Mouse (Mus musculus) cerebellum, adult 18-20 months (tissue): ENCODE results near the gene Tcf19.

Source experiments
- DNase-seq, 2 experiments: peaks; one replicate each; pipeline ENCODE4 v3.0.0; 2021

Tcf19 gene

DNA sequence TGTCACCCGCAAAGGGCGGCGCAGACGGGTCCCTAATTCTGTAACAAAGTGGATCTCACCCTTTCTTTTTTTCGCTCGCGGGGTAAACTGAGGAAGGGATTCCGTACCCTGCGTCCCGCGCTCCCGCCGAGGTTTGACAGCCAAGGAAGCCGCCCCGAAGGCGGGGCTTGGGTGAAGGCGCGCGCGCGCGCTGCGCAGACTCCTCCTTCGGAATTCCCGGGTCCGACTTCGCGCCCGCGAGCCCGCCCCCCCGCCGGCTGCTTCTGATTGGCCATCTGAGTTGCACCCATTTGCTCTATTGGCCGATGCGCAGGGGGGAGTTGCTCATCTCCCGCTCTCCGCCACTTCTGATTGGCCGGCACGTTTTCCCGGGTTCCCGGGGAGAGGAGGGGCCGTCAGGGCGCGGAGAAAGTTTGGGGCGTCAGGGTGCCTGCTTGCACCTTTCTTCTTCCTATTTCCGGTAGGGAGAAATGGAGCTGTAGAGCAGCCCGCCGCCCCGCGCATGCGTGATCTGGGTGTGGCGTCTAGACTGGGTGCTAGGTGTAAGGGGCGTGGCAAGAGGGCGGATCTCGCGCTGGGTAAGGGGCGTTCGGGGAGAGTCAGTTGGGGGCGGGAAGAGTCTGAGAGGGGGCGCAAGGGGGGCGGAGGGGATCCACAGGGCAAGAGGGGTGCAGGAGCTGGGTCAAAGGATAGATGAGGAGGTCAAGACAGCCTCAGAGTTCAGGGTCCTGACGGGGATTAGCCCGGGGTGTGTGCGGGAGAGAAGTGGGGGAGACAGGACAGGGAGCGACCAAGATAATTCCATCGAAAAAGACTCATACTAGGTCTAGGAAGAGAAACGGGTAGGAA, at the start of gene Tcf19, which contains the start of gene Cchcr1:
TSS of gene Tcf19 (minus strand) at position 173 of the 849 bp plus-strand sequence.
TSS of gene Cchcr1 (plus strand) at position 449 of the 849 bp plus-strand sequence.
- peak; percentile 94 to 96 for DNase-seq

DNA sequence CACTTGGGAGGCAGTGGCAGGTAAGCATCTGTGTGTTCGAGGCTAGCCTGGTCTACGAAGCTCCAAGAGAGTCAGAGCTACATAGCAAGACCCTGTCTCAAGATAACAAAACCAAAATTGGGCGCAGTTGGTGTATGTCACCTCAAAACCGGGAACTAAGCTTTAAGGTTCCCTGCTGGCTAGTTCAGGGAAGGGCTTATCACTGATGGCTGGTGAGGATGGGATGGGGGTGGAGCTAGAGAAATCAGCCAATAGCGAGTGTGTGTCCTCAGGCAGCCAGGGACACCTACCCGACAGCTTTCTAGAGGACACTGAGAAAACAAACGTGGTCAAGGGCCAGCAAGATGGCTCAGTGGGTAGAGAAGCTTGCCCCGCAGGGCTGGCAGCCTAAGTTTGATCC, 41.6 kb upstream of the Tcf19 start:
- no peak for DNase-seq

DNA sequence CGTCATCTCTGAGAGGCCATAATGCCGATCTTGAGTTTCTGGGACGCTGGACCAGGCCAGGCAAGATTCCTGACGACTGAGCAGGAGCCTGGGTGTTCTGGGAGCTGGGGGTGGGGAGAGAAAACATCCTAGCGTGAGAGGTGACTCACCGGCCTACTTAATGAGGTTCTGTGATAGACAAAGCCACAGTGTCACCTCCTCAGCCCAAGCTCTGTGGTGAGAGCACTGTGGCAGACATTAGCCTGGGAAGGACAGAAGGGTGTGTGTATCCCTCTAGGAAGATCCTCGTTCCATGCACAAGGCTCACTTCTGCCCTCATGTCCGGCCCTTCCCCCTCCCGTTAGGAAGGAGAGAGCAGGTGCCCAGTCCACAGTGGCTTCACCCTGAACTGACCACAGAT, 40.7 kb upstream of the Tcf19 start:
- no peak for DNase-seq

DNA sequence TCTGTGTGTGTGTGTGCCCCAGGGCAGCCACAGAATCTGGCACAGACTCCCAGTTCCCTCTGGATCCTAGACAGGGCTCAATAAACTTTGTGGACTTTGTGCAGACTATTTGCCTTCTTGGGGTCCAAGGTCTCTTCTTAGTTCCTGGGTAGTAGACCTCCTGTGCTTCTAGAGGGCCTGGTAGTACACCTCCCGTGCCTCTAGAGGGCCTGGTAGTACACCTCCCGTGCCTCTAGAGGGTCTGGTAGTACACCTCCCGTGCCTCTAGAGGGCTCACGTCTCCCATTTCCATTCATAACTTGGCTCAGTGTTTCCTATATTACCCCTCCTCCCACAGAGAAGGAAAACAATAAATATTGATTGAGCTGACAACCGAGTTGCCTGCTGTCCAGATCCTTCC, 40.2 kb upstream of the Tcf19 start:
- DNase-seq: peak in 1 of 2 experiments; percentile 38

DNA sequence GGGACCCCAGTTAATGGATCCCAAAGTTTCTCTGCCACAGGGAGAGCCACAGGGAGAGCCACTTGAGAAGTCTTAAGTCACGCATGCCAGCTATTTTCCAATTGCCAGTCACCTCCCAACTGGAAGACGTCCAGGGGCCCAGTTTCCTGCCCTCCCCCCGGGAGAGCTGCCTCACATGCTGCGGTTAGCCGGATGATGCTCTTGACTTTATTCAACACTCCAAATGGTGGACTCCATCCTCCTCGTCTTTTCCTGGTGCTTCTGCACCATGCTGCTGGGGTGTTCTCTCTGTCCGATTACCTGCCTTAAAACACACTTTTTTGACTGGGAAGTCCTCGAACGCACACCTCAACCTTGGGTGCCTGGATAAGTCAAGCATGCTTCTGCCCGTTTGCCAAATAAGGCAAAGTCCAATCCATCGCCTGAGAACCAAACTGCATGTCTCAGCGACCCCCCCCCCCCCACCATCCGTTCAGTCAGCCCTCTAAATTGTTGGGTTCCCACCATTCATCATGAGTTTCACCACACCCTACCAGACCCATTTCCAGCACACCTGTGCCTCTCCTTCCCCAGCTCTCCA, 39.7 kb upstream of the Tcf19 start:
- DNase-seq: no peak

DNA sequence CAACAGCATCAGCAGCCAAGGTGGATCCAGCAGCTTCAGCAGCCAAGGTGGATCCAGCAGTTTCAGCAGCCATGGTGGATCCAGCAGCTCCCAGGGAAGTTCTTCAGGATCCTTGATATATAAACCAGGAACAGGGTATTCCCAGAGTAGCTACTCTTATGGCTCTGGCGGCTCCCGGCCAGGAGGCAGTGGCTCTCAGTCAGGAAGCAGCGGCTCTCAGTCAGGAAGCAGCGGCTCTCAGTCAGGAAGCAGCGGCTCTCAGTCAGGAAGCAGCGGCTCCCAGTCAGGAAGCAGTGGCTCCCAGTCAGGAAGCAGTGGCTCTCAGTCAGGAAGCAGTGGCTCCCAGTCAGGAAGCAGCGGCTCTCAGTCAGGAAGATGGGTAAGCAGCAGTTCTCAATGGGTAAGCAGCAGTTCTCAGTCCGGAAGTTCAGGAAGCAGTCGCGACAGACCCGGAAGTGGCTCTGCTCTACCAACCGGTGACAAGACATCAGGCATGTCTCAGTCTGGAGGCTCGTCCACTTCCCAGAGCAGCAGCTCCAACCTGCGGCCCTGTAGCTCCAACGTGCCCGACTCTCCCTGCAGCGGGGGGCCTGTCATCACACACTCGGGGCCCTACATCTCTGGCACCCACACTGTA, 38.3 kb upstream of the Tcf19 start:
- DNase-seq: no peak

DNA sequence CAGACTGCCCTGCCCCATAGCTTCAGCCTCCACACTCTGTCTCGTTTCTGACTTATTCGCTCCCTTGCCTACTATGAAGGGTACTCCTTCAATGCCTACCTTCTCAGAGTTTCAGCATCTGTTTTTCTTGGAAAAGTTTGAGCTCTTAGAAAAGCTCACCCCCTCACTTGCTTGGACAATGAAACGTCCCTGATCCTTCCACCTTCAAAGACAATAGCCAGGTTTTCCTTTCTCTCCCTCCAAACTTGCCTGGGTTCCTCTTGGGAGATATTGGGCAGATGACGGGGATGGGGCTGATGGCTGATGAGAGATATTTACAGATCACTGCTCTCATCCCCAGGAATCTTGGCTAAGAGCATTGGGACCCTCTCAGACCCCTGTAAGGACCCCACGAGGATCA, 37.7 kb upstream of the Tcf19 start:
- DNase-seq: no peak

DNA sequence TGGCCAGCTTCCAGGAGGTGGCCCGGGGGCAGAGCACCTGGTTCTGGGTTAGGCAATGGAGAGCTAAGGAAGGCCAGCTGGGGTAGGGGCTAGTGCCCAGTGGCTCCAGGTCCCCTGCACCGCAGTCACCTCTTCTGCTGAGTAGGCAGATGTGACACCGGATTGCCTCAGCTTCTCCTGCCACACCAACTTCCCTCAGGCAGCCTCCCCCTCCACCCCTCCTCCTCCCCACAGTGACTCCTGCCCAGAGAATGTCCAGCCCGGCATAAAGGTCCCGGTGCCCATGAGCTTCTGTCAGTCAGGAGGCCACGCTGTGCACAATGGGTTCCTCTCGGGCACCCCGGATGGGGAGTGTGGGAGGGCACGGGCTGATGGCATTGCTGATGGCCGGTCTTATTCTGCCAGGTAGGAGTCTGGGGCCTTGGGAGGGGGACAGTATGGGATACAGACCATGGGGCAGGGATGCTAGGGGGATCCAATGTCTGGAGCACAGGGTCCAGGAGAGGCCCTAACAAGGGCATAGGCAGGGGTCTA, 35.3 kb upstream of the Tcf19 start, which contains the start of gene Cdsn:
TSS of gene Cdsn (plus strand) at position 248 of the 534 bp plus-strand sequence.
- no peak for DNase-seq

DNA sequence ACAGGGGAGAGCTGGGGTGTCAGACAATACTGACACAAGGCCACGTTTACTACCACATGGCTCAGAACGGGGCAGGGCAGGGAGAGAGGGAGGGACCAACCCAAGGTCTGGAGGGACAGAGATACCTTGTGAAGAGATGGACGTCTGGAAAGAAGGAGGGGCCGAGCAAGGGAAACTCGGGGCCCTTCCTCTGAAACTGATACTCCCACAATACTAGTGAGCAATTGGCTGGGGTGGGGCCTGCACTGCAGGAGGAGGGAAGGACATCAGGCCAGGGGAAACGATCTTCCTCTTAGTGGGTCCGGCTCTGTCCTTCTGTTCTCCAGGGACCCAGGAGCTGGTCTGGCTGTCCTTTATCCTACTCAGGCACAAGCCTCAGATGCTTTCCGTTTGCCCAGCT, 34.2 kb upstream of the Tcf19 start:
- DNase-seq: no peak

DNA sequence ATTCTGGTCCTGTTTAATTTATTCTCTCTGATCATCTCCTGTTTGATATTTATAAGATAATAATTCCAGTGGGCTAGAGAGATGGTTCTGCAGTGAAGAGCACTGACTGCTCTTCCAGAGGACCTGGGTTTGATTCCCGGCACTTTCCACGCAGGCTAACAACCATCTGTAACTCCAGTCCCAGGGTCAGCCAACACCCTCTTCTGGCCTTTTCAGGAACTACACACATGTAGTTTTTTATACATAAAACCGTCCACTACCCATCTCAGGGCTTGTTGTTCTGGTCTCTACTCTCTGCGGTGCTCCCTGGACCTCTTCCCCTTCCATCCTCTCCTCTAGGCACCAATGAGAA, 33.5 kb upstream of the Tcf19 start:
- DNase-seq: no peak

DNA sequence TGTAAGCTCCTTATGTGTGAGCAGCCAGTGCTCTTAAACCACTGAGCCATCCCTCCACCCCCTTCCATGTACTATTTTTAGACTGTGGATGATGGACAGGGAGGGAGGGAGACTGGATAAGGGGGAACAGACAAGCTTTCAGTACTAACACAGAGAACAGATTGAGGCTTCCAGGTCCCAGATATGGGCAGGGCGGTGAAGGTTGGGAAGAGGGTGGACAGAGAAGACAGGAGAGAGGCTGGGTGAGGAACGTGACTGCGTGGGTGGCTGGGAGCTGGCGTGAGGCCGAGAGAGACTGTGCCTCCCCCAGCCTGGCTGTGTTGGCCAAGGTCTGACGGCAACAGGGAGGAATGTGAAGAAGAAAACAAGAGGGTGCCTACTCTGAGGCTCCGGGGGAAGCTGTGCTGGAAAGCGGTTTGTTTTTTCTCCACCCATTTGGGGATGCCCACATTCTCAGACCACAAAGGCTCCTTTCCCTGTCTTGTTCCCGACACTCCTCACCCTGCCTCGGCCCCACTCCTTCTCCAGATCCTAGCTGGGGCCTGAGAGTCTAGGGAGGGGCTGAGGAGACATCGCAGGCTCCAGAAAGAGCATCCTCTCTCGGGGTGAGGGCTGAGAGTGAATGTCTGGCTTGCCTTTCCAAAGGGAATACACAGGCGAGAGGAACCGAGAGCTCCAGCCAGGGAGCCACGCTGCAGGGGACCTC, 33.0 kb upstream of the Tcf19 start:
- peak; percentile 82 to 83 for DNase-seq

DNA sequence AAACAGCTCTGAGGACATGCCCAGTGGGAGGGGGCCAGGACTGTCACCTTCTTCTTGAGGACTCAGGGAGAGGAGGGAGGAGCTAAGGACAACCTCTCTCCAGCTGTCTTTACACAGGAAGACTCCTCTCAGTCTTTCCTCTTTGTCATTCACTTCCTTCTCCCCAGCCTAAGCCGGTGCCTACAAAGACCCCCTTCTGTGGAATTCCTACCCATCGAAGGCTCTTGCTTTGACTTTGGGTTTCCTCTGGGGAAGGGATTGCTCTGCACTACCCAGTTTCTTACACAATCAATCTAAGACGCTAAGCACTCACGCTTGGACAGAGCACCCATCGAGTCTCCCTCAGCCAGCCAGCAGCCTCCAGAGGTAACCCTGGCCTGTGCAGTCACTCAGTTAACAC, 32.0 kb upstream of the Tcf19 start:
- DNase-seq: no peak

DNA sequence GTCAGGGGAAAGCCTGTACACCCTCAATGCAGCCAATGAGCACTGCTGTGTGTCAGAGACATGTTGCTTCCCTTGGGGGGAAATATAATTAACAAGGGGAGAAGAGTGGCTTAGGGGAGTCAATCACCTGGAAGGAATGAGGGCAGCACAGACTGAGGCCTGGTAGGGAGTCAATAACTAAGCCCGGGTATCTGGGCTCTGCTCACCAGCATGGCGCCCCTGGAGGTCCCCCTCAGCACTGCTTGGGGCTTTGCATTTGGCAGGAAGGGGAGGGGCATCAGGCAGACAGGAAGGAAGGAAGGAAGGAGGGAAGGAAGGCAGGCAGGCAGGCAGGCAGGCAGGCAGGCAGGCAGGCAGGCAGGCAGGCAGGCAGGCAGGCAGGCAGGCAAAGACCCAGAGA, 30.8 kb upstream of the Tcf19 start:
- no peak for DNase-seq

DNA sequence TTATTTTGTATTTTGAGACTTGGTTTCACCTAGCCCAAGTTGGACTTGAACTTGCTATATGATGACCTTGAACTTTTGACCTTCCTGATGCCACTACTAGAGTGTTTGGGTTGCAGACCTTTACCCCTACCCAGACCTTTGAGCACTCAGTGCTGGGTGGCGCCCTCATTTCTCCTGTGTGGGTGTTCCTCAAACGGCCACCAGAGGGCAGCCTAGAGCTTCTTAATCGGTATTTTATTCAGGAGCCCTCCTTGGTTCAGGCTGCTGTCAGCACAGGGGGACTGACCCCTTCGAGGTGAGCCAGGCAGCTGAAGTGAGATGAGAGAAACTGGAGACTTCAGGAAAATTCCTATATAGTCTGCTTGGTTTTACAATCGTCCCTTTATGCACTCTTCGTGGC, 28.1 kb upstream of the Tcf19 start:
- peak; percentile 48 to 72 for DNase-seq

DNA sequence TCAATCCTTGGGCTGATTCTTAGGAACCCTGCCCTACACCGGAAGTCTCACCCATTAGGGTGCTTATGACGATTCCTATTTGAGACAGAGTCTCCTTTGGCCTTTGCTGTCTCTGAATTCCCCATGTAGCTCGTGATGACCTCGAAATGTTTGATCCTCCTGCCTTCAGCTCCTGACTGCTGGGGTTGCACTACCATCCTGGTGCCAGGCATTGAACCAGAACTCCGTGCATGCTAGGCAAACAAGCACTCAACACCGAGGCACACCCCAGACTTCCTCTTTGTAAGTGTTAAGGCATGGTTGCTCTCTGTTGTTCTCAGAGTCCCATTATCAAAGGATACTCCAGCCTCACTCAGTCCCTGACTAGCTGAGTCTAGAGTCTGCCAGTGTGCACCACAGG, 27.4 kb upstream of the Tcf19 start:
- no peak for DNase-seq

DNA sequence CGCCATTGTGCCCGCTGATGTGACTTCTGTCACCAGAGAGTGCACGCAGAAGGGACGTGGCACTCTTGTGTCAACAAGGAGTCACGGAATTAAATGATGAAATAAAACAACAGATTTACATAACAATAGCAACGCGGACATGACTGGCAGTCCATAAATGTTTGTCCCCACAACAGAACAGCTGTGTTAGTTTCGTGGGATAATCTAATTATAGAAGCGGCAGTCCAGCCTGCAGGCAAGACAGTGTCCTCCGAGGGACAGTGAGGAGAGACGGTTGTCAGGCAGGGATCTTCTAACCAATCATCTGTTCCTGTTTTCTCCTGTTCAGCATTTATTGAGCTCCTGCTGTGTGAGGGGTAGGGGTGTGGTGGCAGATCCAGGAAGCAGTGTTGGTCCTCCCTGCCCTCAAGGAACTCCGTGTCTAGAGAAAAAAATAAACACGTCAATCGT, 26.8 kb upstream of the Tcf19 start:
- no peak for DNase-seq

DNA sequence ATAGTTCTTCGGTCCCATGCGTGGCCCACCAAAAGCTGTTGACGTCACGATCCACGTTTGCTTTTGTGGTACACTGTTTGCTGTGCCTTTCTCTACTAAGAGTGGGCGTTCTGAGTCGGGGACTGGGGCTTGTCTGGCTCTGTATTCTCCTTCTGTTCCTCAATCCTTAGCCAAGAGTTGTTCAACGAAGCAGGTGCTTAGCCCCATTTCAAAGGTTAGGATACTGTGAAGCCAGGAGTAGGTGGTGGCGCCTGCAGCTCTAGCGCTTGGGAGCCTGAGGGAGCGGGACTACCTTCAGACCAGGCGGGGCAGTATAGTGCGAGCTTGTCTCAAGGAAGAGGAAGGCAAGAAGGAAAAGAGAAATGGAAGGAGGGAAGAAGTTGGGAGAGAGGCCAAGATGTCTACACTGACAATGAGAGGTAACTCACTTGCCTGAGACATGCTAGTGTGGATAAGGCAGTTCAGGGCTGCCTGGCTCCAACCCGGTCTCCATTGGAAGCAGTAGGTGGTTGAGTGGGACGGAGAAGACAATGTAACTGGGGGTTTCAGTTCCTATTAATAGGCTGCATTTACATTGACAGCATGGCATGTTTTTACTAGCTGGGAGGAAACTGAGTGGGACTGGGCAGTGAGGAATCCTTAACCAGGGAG, 26.3 kb upstream of the Tcf19 start:
- DNase-seq: no peak

DNA sequence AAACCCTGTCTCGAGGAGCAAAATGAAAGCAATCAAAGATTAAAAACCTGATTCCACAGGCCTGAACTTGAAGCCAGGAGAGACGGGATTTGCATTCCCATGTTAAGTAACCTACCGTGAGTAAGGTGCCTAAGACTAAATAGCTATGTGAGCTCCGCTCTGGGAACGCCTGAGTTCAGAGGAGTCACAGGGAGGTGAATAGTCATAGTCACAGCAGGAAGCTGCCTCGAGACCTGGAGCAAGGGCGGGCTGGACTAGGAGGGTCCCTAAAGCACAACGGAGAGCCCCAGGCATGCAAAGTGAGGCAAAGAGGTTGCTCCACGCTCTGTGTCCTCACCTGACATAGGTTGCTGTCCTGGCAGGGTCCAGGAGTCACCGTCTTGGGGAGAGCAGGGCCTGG, 22.9 kb upstream of the Tcf19 start:
- DNase-seq: no peak

DNA sequence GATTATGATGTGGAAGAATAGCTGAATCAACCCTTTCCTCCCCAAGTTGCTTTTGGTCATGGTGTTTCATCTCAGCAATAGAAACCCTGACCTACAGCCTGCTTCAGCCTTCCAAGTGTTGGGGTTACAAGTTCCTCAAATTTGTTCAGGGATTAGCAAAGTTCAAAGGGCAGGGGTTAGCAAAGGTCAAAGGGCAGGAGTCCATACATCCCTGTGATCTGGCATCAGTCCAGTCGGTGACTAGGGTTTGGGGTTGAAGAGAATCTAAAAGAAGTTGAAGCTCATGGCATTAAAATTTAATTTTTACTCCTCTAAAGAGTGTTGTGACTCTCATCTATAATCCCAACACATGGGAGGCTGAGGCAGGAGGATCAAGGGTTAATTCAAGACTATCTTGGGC, 21.9 kb upstream of the Tcf19 start:
- no peak for DNase-seq

DNA sequence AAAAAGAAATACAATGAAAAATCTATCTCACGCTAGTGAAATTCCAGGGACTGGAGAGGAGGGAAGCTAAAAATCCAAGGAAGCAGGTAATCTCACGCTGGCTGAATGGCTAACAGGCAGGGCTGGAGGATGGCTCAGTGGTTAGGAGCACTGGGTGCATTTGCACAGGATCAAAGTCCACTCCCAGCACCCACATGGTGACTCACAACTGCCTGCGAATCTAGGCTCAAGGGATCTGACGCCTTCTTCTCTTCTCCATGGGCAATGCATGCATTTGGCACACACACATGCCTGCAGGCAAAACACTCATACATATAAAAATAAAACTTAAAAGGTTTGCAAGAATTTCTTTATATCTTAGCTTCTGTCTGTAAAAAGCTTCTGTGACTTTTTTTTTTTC, 20.8 kb upstream of the Tcf19 start:
- DNase-seq: no peak

DNA sequence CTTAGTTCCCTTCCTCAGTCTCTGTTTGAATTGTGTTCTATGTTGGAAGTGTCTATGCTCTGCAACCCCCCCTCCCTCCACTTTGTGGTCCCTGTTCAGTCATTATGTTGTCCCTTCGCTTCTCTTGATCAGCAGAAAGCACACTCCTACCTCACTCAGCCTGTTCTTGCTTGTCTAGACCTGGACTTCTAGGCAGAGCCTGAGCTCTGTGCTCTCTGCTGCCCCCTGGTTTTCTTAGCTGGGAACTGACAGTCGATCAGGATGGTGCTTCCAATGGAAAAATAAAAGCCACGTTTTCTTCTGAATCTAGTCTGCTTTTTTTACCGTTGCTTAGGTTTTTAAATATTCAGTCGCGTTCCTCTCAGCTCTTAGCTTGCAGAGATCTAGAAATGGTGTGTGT, 17.7 kb upstream of the Tcf19 start:
- peak; percentile 82 for DNase-seq

DNA sequence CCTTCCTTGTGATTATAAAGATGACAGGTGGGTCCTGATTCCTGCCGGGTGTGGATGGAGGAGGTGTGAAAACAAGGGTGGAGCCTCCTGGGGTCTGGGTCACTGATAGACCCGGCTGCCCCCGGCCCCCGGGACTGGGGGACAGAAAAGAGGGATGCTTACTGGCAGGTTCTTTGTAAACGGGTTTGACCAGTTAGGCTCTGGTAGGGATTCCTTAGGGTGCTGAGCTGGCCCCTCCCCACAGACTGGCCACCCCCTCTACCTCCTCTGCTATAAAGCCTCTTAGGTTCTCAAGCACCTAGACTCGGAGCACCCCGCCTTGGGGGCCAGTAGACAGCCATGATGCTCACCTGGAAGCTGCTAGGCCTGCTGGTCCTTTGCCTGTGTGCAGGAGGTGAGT, 16.3 kb upstream of the Tcf19 start, which contains the start of gene Psors1c2:
TSS of gene Psors1c2 (plus strand) at position 301 of the 400 bp plus-strand sequence.
- no peak for DNase-seq
